Mouse (Mus musculus) liver, adult 2 months (tissue): ENCODE results near the gene Aaas.

Experiments used
- CTCF ChIP-seq: fragments of 200-500 bp; IDR thresholded peaks from 2 replicates; pipeline ENCODE4 v1.5.1; 2011; ENCODE audit warnings: low read depth, low read length, control low read depth
- POLR2A ChIP-seq: fragments of 200-500 bp; IDR thresholded peaks from 2 replicates; pipeline ENCODE4 v1.6.1; 2011; ENCODE audit warnings: low read length, control low read depth; ENCODE audit not compliant: insufficient read depth; ENCODE audit errors: extremely low read depth

GRCm38 (mm10) chr15:102346444-102346843, 4.1 kb downstream of the Aaas start:
- TF ChIP-seq POLR2A: no peak
- no peak for TF ChIP-seq CTCF
